Mouse (Mus musculus): Measurements from ENCODE around the gene Alcam.
A peak's percentile ranks its signal among the peaks of the same experiment; 100 is the strongest.

Alcam gene

GRCm38 (mm10) chr16:52343467-52344033 is 110.3 kb downstream of the Alcam start:
- no peak for DNase-seq

- DNase-seq: peak; percentile 18
These were observed 111.0 kb downstream of the Alcam start for GRCm38 (mm10) chr16:52342694-52343466.

- DNase-seq: no peak
These were observed 119.8 kb downstream of the Alcam start for GRCm38 (mm10) chr16:52334084-52334483.

- peak; percentile 28 for DNase-seq
These were observed 120.2 kb downstream of the Alcam start for GRCm38 (mm10) chr16:52333631-52334030.

- DNase-seq: no peak
These were observed 122.5 kb downstream of the Alcam start for GRCm38 (mm10) chr16:52331341-52331830.

GRCm38 (mm10) chr16:52329420-52329819 is 124.5 kb downstream of the Alcam start:
- no peak for DNase-seq

GRCm38 (mm10) chr16:52319229-52319628 is 134.6 kb downstream of the Alcam start:
- no peak for DNase-seq

GRCm38 (mm10) chr16:52311073-52311472 is 142.8 kb downstream of the Alcam start:
- DNase-seq: peak; percentile 85

GRCm38 (mm10) chr16:52307016-52307415 is 146.9 kb downstream of the Alcam start:
- DNase-seq: no peak

- DNase-seq: no peak
These were observed 150.4 kb downstream of the Alcam start for GRCm38 (mm10) chr16:52303532-52303902.

- DNase-seq: no peak
These were observed 150.9 kb downstream of the Alcam start for GRCm38 (mm10) chr16:52302790-52303531.

- no peak for DNase-seq
These were observed 152.1 kb downstream of the Alcam start for GRCm38 (mm10) chr16:52301730-52302129.

- DNase-seq: no peak
These were observed 157.5 kb downstream of the Alcam start for GRCm38 (mm10) chr16:52296376-52296775.

- no peak for DNase-seq
These were observed 158.3 kb downstream of the Alcam start for GRCm38 (mm10) chr16:52295535-52295934.

GRCm38 (mm10) chr16:52292440-52293048 is 161.3 kb downstream of the Alcam start:
- no peak for DNase-seq

- no peak for DNase-seq
These were observed 173.7 kb downstream of the Alcam start for GRCm38 (mm10) chr16:52280186-52280585.

- DNase-seq: no peak
These were observed 188.8 kb downstream of the Alcam start for GRCm38 (mm10) chr16:52265066-52265465.

GRCm38 (mm10) chr16:52263751-52264150 is 190.1 kb downstream of the Alcam start:
- DNase-seq: no peak

- DNase-seq: no peak
These were observed 191.3 kb downstream of the Alcam start for GRCm38 (mm10) chr16:52262582-52262981.

GRCm38 (mm10) chr16:52261755-52262154 is 192.1 kb downstream of the Alcam start:
- no peak for DNase-seq

- DNase-seq: no peak
These were observed 202.9 kb downstream of the Alcam start for GRCm38 (mm10) chr16:52250935-52251334.

GRCm38 (mm10) chr16:52250196-52250595 is 203.7 kb downstream of the Alcam start:
- DNase-seq: no peak

- no peak for DNase-seq
These were observed 210.4 kb downstream of the Alcam start for GRCm38 (mm10) chr16:52243421-52243973.
